Mouse (Mus musculus): ENCODE data around the gene Olfr799.

The Olfr799 gene

GRCm38 (mm10) chr10:129637184-129637583, at the start of gene Olfr799:
Gene Olfr799, plus strand, starts transcription at chr10:129637484.
- no peak for DNase-seq (ENCODE audit: low spot score in 2 of 2)

GRCm38 (mm10) chr10:129612470-129612869, 24.8 kb upstream of the Olfr799 start, which contains the start of gene Olfr796:
Gene Olfr796, minus strand, starts transcription at chr10:129612570.
- DNase-seq (ENCODE audit: low spot score in 2 of 2), result no peak

GRCm38 (mm10) chr10:129621724-129622123, 15.6 kb upstream of the Olfr799 start:
- DNase-seq (ENCODE audit: low spot score in 2 of 2), result no peak

- DNase-seq (ENCODE audit: low spot score in 2 of 2), result no peak
Observed at GRCm38 (mm10) chr10:129623251-129623650, 14.0 kb upstream of the Olfr799 start.

- no peak for DNase-seq (ENCODE audit: low spot score in 2 of 2)
Observed at GRCm38 (mm10) chr10:129627834-129628233, 9.4 kb upstream of the Olfr799 start, which contains the start of gene Olfr798. Gene Olfr798, minus strand, starts transcription at chr10:129627934.

GRCm38 (mm10) chr10:129651763-129652162, 14.5 kb downstream of the Olfr799 start:
- DNase-seq (ENCODE audit: low spot score in 2 of 2), result no peak

GRCm38 (mm10) chr10:129657394-129657793, 20.1 kb downstream of the Olfr799 start, which contains the start of gene Olfr800:
Gene Olfr800, plus strand, starts transcription at chr10:129657694.
- DNase-seq (ENCODE audit: low spot score in 2 of 2), result no peak

GRCm38 (mm10) chr10:129673765-129674164, 36.5 kb downstream of the Olfr799 start, which contains the start of gene Olfr801:
Gene Olfr801, minus strand, starts transcription at chr10:129673865.
- no peak for DNase-seq (ENCODE audit: low spot score in 2 of 2)

GRCm38 (mm10) chr10:129688069-129688468, 50.8 kb downstream of the Olfr799 start, which contains the start of gene Olfr802:
Gene Olfr802, minus strand, starts transcription at chr10:129688169.
- DNase-seq (ENCODE audit: low spot score in 2 of 2), result no peak

GRCm38 (mm10) chr10:129694186-129694585, 56.9 kb downstream of the Olfr799 start, which contains the start of gene Olfr803:
Gene Olfr803, minus strand, starts transcription at chr10:129694286.
- no peak for DNase-seq (ENCODE audit: low spot score in 2 of 2)
